Mouse (Mus musculus): ENCODE measurements around the gene 2510002D24Rik.
"Not testable (repeated sequence)": the region's sequence is repeated elsewhere in the genome, so short reads cannot be mapped to it uniquely, and the experiment has no call there.

The 2510002D24Rik gene

GRCm38 (mm10) chr16:18849521-18850190, 13.3 kb downstream of the 2510002D24Rik start:
- not testable (repeated sequence) for DNase-seq (ENCODE audit: low read depth, low spot score)

- DNase-seq (ENCODE audit: low read depth, low spot score), result peak; percentile 67
Observed at GRCm38 (mm10) chr16:18858551-18858950, 22.2 kb downstream of the 2510002D24Rik start.

- DNase-seq (ENCODE audit: low read depth, low spot score), result no peak
Observed at GRCm38 (mm10) chr16:18860186-18860585, 23.8 kb downstream of the 2510002D24Rik start.

GRCm38 (mm10) chr16:18870495-18870894, 34.1 kb downstream of the 2510002D24Rik start:
- not testable (repeated sequence) for DNase-seq (ENCODE audit: low read depth, low spot score)

GRCm38 (mm10) chr16:18876091-18876441, 39.7 kb downstream of the 2510002D24Rik start:
- no peak for DNase-seq (ENCODE audit: low read depth, low spot score)

GRCm38 (mm10) chr16:18876442-18877308, 40.3 kb downstream of the 2510002D24Rik start, which contains the start of the genes Mrpl40 and Hira:
Gene Mrpl40, minus strand, starts transcription at chr16:18876862.
Gene Hira, plus strand, starts transcription at chr16:18877037.
- peak; percentile 94 for DNase-seq (ENCODE audit: low read depth, low spot score)

GRCm38 (mm10) chr16:18877386-18878090, 41.2 kb downstream of the 2510002D24Rik start:
- peak; percentile 81 for DNase-seq (ENCODE audit: low read depth, low spot score)

- DNase-seq (ENCODE audit: low read depth, low spot score), result no peak
Observed at GRCm38 (mm10) chr16:18878091-18878720, 41.8 kb downstream of the 2510002D24Rik start.

GRCm38 (mm10) chr16:18884044-18884443, 47.7 kb downstream of the 2510002D24Rik start:
- DNase-seq (ENCODE audit: low read depth, low spot score), result no peak
